Mouse (Mus musculus): ENCODE measurements around the gene Wnt6.
A peak's percentile ranks its signal among the peaks of the same experiment; 100 is the strongest.
"Not testable (repeated sequence)": the region's sequence is repeated elsewhere in the genome, so short reads cannot be mapped to it uniquely, and the experiment has no call there.

Wnt6 gene

DNA sequence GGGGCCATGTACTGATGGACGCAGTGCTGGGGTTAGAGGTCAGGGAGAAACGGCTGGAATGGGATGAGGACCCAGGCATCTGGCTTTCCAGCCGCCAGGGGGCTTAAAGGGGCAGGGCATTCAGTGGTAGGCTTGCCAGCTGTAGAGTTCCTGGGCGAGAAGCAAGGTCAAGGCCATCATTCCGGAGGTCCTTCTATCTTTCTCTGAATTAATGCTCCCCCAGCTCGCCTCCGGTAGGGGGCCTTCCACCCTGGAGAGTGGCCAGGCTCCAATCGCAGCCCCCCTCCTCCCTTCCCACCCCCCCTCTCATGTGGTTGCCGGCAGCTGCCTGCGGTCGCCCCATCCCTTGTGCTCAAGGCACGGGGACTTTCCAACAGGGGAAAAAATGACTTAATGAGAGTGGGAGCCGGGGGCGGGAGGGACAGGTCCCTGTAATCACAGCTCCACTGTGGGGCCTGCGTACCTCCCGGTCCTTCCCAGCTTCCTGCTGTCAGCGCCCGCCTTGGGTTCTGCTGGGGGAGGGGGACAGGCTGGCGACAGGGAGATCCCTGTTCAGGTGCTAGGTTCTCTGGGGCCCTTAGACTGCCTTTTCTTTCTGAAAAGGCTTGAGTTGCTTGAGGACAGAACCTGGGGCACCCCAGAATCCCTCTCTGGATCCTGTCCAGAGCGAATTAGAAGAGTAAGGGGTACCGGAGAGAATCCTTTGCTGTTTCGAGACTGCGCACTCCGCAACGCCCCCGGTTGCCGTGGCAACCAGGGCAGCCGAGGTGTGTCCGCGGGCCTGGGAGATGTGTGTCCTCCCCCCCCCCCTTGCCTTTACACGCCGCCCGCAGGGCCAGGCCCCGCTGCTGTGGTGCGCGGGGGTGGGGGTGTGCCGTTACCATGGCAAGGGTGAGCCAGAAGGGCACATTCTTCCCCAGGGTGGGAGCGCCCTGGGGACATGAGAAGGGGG lies 34.9 kb downstream of the Wnt6 start:
- DNase-seq = peak; percentile 35

DNA sequence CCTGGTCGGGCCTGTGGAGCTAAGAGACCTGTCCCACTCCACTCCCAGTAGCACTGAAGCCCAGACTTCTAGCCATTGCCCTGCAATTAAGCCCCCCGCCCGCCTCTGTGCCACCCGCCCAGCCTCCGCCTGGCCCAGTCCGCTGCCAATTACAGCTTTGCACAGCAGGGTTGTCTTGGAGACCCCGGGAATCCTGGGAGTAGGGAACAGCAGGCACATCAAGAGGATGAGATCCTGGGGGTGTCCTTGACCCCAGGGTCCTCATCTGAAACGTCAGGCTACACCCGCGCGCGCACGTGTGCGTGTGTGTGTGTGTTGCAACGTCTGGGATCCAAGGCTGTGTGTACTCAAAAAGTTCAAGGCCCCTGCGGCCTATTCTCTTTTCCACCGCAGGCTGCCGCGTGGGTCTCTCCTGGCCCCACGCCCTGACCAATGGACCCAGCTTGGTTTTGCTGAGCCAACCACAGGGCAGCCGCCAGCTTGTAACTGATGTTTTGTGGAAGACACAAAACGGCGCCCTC lies 35.9 kb downstream of the Wnt6 start:
- DNase-seq = no peak

DNA sequence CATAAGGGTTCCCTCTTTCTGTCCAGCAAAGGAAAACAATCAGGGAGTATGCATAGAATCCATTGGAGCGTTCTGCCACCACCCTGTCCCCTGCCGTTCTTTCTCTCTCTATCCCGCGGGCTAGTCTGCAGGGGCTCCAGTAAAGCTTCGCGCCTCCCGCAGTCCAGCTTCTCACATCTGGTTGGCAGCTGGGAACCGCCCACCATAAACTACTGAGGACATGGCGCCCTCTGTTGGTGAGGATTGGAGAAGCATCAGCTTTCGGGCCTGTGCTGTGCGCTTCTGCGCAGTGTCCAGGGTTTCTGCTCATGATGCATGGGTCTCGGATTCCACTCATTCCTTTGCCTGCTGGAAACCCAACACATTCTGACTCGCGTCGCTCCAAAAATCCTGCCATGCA lies 36.4 kb downstream of the Wnt6 start:
- DNase-seq = peak; percentile 93

DNA sequence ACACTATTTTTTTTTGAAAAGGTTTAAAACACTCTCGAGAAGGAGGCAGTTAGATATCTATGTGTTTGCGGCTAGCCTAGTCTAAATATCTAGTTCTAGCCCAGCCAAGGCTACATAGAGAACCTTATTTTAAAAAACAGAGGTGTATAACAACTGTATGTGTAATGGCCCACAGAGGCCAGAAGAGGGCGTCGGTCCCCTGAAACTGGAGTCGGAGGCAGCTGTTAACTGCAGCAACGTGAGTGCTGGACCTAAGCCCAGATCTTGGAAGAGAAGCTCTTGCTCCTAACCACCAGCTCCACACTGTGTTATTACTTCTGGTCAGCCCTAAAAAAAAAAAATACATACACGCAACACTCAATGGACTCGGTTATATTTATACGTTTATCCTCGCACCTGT lies 37.3 kb downstream of the Wnt6 start:
- DNase-seq = no peak

DNA sequence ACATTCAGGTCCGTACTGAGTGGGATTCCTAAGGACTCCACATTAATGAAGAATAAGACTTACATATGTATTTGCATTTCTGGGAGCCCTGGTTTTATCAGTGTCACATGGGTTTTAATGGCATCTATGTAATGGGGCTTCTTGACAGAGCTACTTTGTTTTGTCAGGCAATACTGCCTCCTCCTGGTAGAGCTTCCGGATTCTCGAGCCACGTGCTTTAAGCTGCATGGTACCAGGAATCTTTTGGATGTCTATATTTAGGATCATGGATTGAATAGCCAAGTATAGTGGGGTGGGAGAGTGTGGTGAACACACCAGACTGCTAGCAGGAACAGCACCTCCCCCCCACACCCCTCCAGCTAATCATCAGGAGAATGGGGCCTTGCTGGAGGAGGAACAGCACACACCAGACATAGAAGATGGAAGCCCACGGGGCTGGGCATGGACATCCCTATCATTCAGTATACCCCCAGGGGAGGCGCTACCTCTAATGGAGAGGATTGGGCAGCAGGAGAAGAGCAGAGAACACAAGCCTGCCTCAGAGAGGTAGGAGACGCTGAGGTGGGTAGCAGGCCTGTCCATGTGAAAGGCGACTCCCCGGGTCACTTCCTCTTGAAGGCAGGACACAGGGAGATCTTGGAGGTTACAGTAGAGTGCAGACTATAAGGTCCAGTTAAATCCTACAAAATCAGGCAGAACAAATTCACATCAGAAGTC lies 43.4 kb downstream of the Wnt6 start:
- DNase-seq = no peak

DNA sequence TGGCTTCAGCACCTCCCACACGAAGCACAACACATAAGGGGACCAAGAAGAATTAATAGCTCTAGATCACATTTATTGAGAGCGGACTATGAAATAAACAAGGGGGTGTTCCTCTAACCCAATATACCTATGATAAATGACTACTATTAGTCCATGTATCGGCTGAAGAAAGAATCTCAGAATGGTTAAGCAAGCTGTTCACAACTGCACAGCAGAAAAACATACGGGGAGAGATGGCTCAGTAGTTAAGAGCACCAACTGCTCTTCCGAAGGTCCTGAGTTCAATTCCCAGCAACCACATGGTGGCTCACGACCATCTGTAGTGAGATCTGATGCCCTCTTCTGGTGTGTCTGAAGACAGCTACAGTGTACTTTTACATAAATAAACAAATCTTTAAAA lies 44.3 kb downstream of the Wnt6 start:
- not testable (repeated sequence) for DNase-seq

DNA sequence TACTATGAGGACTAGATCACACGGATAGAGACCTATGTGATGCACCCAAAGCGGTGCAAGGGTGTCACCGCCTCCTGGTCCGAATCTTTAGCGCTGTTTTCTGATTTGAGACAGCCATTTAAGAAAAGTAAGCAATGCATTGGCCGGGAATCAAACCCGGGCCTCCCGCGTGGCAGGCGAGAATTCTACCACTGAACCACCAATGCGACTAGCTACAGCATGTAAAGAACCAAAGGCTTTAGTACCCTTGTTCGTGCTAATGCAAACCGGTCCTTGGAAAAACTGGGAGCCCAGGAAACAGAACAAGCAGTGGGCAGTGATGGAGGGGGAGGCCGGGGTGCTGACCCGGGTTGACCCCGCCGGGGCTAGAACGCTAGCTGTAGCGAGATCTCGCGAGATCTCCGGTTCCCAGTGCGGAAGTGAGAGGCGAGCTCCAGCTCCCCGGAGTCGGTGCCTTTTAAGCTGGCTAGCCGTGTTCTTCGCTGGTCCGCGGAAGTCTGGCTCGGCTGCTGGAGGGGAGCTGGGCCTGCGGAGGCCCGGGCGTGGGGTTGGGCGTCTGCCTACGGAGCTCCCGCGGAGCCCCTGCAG lies 45.0 kb downstream of the Wnt6 start:
- DNase-seq = peak; percentile 94

DNA sequence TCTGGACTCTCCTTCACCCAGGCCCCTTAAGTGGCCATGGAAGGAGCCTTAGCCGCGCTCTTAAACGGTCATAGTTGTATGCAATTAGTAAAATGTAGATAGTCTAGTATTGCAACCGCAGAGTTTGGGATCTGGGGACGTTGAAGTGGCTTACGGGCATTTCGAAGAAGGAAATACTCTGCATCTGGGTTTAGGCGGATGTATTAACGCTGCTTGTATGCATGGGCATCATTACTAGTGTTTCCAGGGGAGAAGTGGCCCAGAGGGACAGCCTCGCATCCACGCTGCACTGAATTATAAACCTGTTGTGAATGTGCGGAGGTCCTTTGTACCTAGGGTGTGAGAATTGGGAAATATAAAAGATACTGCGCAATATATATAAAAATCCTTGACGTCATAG lies 45.5 kb downstream of the Wnt6 start:
- no peak for DNase-seq

DNA sequence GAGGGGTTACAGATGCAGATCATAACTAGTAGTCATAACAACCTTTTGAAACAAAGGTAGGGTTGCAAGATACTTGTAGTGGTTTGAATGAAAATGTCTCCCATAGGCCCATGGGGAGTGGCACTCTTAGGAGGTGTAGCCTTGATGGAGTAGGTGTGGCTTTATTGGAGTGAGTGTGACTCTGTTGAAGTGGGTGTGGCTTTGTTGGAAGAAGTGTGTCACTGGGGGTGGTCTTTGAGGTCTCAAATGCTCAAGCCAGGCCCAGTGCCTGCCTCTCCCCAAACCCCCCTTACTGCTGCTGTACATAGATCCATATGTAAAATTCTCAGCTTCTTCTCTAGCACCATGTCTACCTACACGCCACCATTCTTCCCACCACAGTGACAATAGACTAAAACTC lies 46.8 kb downstream of the Wnt6 start:
- DNase-seq = no peak

DNA sequence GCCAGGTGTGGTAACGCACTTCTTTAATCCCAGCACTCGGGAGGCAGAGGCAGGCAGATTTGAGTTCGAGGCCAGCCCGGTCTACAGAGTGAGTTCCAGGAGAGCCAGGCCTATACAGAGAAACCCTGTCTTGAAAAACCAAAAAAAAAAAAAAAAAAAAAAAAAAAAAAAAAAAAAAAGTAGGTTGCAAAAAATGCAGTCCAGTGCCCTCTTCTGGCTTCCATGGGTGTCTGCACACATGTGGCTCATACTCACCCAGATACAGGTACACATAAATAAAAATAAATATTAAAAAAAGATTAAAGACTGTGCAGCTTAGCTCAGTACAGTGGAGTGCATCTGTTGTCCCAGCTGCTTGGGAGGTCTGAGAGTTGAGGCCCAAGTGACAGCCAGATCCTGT lies 51.9 kb downstream of the Wnt6 start:
- not testable (repeated sequence) for DNase-seq

DNA sequence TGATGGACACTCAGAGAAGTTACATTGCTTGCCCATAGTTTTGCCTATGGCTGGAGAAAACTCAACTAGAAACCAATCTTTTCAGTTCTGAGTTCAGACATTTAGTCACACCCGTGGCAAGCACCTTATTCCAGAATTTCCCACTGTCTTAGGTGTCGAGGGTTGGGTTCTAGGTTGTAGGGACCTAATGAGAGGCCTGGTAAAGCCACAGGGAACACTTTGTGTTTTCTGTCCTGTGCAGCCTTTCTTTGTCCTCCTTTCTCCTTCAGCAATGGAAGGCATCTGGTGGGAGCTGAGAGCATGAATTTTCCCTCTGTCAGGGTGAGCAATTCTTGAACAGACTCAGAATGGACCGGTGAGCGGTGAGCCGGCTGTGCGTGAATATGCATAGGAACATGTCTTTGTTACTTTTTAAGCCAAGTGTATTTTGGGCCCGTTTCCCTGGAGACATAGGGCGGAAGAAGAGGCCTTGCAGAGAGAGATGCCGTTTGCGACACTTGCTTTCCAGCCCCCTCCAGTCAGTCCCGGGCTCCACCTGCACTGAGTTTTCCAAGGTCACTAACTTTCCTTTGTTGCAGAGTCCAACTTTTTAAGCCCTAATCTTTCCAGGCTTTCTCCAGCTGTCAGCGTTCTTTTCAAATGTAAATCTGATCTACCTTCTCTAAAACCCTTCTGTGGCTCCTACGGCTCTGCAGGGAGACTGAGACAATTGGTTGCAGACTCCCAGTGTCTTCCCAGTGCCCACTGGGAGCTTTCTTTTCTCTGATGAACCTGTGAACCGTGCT lies 53.0 kb downstream of the Wnt6 start:
- DNase-seq = peak; percentile 37

DNA sequence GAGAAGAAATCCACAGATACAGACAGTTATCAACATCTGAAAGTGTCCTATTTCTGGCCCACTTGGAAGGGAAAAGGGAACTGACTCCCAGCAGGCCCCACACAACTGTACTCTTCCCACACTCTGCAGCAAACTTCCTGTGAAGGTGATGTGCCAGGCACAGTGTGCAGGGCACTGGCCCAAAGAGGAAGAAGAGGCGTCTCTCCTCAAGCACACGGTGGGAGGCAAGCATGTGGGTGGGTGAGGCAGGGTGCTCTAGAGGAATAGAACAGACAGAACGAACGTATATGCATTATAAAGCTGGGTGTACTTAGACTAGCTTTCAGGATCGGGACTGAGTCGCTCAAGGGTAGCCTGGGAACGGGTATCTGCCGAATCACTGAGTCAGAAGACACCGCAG lies 58.4 kb downstream of the Wnt6 start:
- no peak for DNase-seq

DNA sequence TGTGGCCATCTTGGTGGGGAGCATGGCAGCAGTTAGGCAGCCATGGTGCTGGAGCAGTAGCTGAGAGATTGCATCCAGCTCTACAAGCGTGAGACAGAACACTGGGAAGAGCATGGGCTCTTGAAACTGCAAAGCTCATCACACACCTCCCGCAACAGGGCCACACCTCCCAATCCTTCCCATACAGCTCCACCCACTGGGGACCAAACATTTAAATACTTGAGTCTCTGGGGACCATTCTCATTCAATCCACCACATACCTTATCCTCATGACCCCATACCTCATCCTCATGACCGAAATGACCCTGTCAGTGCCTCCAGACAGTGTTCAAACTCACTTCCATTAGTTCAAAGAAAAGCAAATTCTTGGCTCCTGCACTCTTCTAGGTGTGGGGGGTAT lies 61.6 kb downstream of the Wnt6 start:
- no peak for DNase-seq
